Mouse (Mus musculus) MEL (cell line): ENCODE measurements around the gene Grb2. TPM values are rescaled to one million over a fixed set of nuclear protein-coding genes. Genes with fewer than 3 reads are reported as not detected.

Source experiments
- DNase-seq: peaks from one replicate; pipeline ENCODE4 v3.0.0; 2011; ENCODE audit warnings: low read depth, low spot score
- H3K27ac ChIP-seq: 2 replicates; pipeline ENCODE4 v1.5.1; 2012; ENCODE audit warnings: low read depth, mild to moderate bottlenecking, control low read depth, low read length, moderate library complexity; ENCODE audit not compliant: control insufficient read depth
- H3K27me3 ChIP-seq, 2 experiments: fragments of 150-350 bp in 1 of 2; sonication (generic) in 1 of 2; 2 replicates each; pipeline ENCODE4 v1.6.1; 2012; ENCODE audit warnings: low read length in 2 of 2, mild to moderate bottlenecking in 2 of 2, improper control_type of control experiment in 1 of 2, moderate library complexity in 1 of 2; ENCODE audit not compliant: insufficient read depth in 2 of 2, control insufficient read depth in 1 of 2
- H3K36me3 ChIP-seq, 2 experiments: 2 replicates each; pipeline ENCODE4 v1.6.1; 2012 to 2014; ENCODE audit warnings: low read length in 2 of 2, improper control_type of control experiment in 1 of 2, inconsistent platforms in 1 of 2, mild to moderate bottlenecking in 1 of 2; ENCODE audit not compliant: insufficient read depth in 2 of 2, control insufficient read depth in 1 of 2
- H3K4me1 ChIP-seq, 2 experiments: fragments of 150-350 bp in 1 of 2; sonication (generic) in 1 of 2; 2 replicates each; pipeline ENCODE4 v1.6.1; 2012; ENCODE audit warnings: low read length in 2 of 2, improper control_type of control experiment in 1 of 2, mild to moderate bottlenecking in 1 of 2; ENCODE audit not compliant: insufficient read depth in 2 of 2, control insufficient read depth in 1 of 2
- H3K4me3 ChIP-seq, 2 experiments: fragments of 150-350 bp in 1 of 2; sonication (generic) in 1 of 2; 2 replicates each; pipeline ENCODE4 v1.5.1; 2012; ENCODE audit warnings: low read depth in 2 of 2, low read length in 2 of 2, mild to moderate bottlenecking in 2 of 2, moderate library complexity in 2 of 2, control low read depth in 1 of 2, improper control_type of control experiment in 1 of 2; ENCODE audit not compliant: control insufficient read depth in 1 of 2, insufficient read depth in 1 of 2
- H3K79me2 ChIP-seq: 2 replicates; pipeline ENCODE4 v1.6.1; 2012; ENCODE audit warnings: mild to moderate bottlenecking, low read length, moderate library complexity; ENCODE audit not compliant: control insufficient read depth, poor library complexity, insufficient read depth
- H3K9ac ChIP-seq: 2 replicates; pipeline ENCODE4 v1.6.1; 2012; ENCODE audit warnings: low read depth, mild to moderate bottlenecking, control low read depth, low read length, moderate library complexity; ENCODE audit not compliant: control insufficient read depth, poor library complexity, severe bottlenecking
- H3K9me3 ChIP-seq: fragments of 150-350 bp; sonication (generic); replicated peaks from 2 replicates; pipeline ENCODE4 v1.6.1; 2012; ENCODE audit warnings: mild to moderate bottlenecking, low read length, improper control_type of control experiment, moderate library complexity; ENCODE audit not compliant: insufficient read depth
- CTCF ChIP-seq, 3 experiments: IDR thresholded peaks in 2 of 3; conservative IDR thresholded peaks in 1 of 3; 2 replicates each; pipeline ENCODE4 v1.5.1; 2011 to 2012; ENCODE audit warnings: low read length in 3 of 3, low read depth in 2 of 3, mild to moderate bottlenecking in 2 of 3, improper control_type of control experiment in 1 of 3, inconsistent platforms in 1 of 3, mixed read lengths in 1 of 3, moderate library complexity in 1 of 3; ENCODE audit not compliant: control insufficient read depth in 1 of 3, insufficient read depth in 1 of 3, poor library complexity in 1 of 3, severe bottlenecking in 1 of 3
- E2F4 ChIP-seq: IDR thresholded peaks from 2 replicates; pipeline ENCODE4 v1.6.1; 2011; ENCODE audit warnings: low read depth, low read length, improper control_type of control experiment, borderline replicate concordance
- GABPA ChIP-seq: IDR thresholded peaks from 2 replicates; pipeline ENCODE4 v1.6.1; 2012; ENCODE audit warnings: low read depth, mild to moderate bottlenecking, inconsistent platforms, low read length, improper control_type of control experiment, moderate library complexity
- GATA1 ChIP-seq: IDR thresholded peaks from 2 replicates; pipeline ENCODE4 v1.6.1; 2011; ENCODE audit warnings: low read depth, low read length, improper control_type of control experiment
- MAFK ChIP-seq: IDR thresholded peaks from 2 replicates; pipeline ENCODE4 v1.6.1; 2011; ENCODE audit warnings: low read depth, mild to moderate bottlenecking, low read length, improper control_type of control experiment, borderline replicate concordance
- MAZ ChIP-seq: IDR thresholded peaks from 2 replicates; pipeline ENCODE4 v1.6.1; 2012; ENCODE audit warnings: low read depth, mild to moderate bottlenecking, inconsistent platforms, low read length, improper control_type of control experiment
- MXI1 ChIP-seq: IDR thresholded peaks from 2 replicates; pipeline ENCODE4 v1.6.1; 2011; ENCODE audit warnings: mild to moderate bottlenecking, low read depth, low read length, improper control_type of control experiment
- MYC ChIP-seq: IDR thresholded peaks from 2 replicates; pipeline ENCODE4 v1.6.1; 2011; ENCODE audit warnings: low read depth, mild to moderate bottlenecking, low read length, improper control_type of control experiment, moderate library complexity
- NELFE ChIP-seq: IDR thresholded peaks from 2 replicates; pipeline ENCODE4 v1.6.1; 2011; ENCODE audit warnings: low read depth, low read length, improper control_type of control experiment
- POLR2AphosphoS2 ChIP-seq: IDR thresholded peaks from 2 replicates; pipeline ENCODE4 v1.6.1; 2011; ENCODE audit warnings: low read length, improper control_type of control experiment
- POLR2AphosphoS5 ChIP-seq: IDR thresholded peaks from 2 replicates; pipeline ENCODE4 v1.6.1; 2012; ENCODE audit warnings: low read depth, borderline replicate concordance, mild to moderate bottlenecking, inconsistent platforms, low read length, moderate library complexity, mixed read lengths
- RAD21 ChIP-seq: IDR thresholded peaks from 2 replicates; pipeline ENCODE4 v1.6.1; 2011; ENCODE audit warnings: mild to moderate bottlenecking, low read depth, low read length, improper control_type of control experiment
- SIN3A ChIP-seq: IDR thresholded peaks from 2 replicates; pipeline ENCODE4 v1.6.1; 2012; ENCODE audit warnings: low read length, improper control_type of control experiment, inconsistent platforms
- SMC3 ChIP-seq: IDR thresholded peaks from 2 replicates; pipeline ENCODE4 v1.6.1; 2011; ENCODE audit warnings: low read depth, low read length, improper control_type of control experiment
- USF1 ChIP-seq: IDR thresholded peaks from 2 replicates; pipeline ENCODE4 v1.6.1; 2014; ENCODE audit warnings: low read depth, mild to moderate bottlenecking, inconsistent platforms, low read length, improper control_type of control experiment, moderate library complexity
- ZMIZ1 ChIP-seq: IDR thresholded peaks from 2 replicates; pipeline ENCODE4 v1.6.1; 2012; ENCODE audit warnings: low read depth, mild to moderate bottlenecking, inconsistent platforms, low read length, improper control_type of control experiment, moderate library complexity
- ZNF384 ChIP-seq: IDR thresholded peaks from 2 replicates; pipeline ENCODE4 v1.6.1; 2012; ENCODE audit warnings: low read depth, mild to moderate bottlenecking, inconsistent platforms, low read length, improper control_type of control experiment
- polyA plus RNA-seq, 2 experiments: library from polyadenylated mRNA; stranded (reverse) in 1 of 2; unstranded in 1 of 2; fragments of >175 nt in 1 of 2; fragments of >200 nt in 1 of 2; gene quantifications; 2 replicates each; pipeline versions ENCODE4 v1.2.1 to v1.2.4; 2012; ENCODE audit warnings: low replicate concordance in 2 of 2, low read depth in 1 of 2; ENCODE audit not compliant: insufficient read length in 2 of 2, insufficient read depth in 1 of 2, missing spikeins in 1 of 2
- total RNA-seq: library from RNA; depleted of rRNA; stranded (reverse); fragments of 300-350 nt; gene quantifications from 2 replicates; pipeline ENCODE4 v1.2.3, GENCODE M21; 2012

The Grb2 gene
- total and polyA plus RNA-seq, 3 experiments = 75.3 to 261 TPM; not detected in 1

DNA sequence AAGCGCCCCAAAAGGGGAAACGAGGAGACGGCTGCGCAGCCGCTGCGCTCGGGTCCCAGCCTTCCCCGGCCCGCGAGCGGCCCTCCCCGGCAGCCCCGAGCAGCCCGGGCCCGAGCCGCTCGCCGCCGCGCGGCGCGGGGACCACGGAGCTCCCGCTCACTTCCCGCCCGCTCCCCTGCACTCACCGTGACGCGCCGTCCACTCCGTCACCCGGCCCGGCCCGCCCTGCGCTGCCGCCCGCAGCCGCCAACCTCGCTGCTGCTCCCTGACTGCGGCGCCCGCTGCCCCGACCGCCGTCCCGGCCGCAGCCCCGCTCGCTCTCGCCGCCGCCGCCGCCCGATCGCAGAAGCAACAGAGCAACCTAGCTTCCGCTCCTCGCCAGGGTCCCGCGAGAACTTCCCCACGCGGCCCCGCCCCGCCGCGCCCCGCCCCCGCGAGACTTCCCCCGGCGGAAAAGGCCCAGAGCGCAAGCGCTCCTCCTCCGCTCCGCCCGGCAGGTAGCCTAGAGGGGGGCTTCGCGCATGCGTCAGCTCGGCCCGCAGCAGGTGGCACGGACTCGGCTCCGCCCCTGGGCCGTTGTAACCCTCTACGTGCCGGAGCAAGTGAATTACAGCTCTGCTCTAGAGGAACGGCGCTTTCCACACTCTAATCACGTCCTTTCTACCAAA is at the start of gene Grb2 (continued):
- TF ChIP-seq NELFE = peak; percentile 81
- TF ChIP-seq E2F4 = no peak
- no peak for TF ChIP-seq GABPA
- TF ChIP-seq RAD21 = no peak

DNA sequence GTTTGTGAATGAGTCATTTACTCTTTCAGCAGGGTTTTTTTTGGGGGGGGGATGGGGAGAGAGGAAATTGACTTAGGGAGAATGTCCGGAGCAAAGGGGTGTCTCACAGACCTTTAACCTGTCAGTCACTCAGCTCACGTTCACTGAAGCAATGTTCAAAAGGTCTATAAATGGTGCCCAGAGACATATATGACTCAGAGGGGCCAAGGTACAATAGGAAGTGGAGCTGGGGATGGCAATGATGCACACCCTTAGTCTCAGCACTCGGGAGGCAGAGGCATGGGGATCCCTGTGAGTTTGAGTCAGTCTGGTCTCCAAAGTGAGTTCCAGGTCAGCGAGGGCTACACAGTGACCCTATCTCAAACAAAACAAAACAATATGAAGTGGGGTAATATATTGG is 45.1 kb upstream of the Grb2 start:
- no peak overlapping the region for H3K27ac ChIP-seq
- no peak for DNase-seq
- no peaks in the 10 kb centered on the region for H3K9me3 ChIP-seq
- no peaks in the 10 kb centered on the region for H3K79me2 ChIP-seq
- H3K36me3 ChIP-seq = no peaks in the 10 kb centered on the region
- H3K4me1 ChIP-seq = peaks cover 0 to 3% of the 10 kb centered on the region in 2 experiments; a peak in 1 of 4 replicates
- H3K4me3 ChIP-seq = no peak overlapping the region
- TF ChIP-seq MYC (no peak), GATA1 (no peak), MAZ (no peak), USF1 (no peak), SIN3A (no peak), POLR2AphosphoS5 (no peak), POLR2AphosphoS2 (no peak), MAFK (no peak), CTCF (IDR thresholded peaks at IDR 0.05 in 2 of 3, conservative IDR thresholded peaks at IDR 0.05 in 1 of 3; ENCODE audit: control insufficient read depth in 1 of 3, insufficient read depth in 1 of 3, low read depth in 2 of 3, low read length in 3 of 3, poor library complexity in 1 of 3, severe bottlenecking in 1 of 3) (no peak), MXI1 (no peak), ZNF384 (no peak)
- no peaks in the 10 kb centered on the region; a peak in 1 of 4 replicates for H3K27me3 ChIP-seq
- H3K9ac ChIP-seq = no peak overlapping the region

DNA sequence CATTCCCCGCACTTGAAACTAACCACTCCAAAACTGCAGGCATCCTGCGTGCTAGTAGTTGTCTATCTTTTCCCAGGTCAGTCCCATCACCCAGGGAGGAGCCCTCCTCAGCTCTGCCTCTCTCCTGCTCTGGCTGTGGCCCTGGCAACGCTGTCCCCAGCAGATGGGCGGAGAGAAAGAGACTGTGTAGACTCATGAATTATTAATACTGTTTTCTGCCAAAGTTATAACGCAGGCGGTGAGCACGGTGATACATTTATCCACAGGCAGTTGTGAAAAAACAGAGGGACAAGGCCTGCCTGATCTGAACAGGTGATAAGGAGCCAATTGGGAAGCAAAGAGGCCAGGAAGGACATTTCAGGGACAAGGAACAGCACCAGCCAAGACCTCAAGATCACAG is 44.3 kb upstream of the Grb2 start:
- TF ChIP-seq SMC3 = no peak
- no peak for TF ChIP-seq RAD21
- TF ChIP-seq ZMIZ1 = no peak
- H3K4me1 ChIP-seq = peaks cover 2 to 7% of the 10 kb centered on the region in 2 experiments; a peak in 3 of 4 replicates

More for the DNA sequence above, 44.3 kb upstream of the Grb2 start:
- Histone ChIP-seq H3K9ac (no peak overlapping the region), H3K36me3 (no peaks in the 10 kb centered on the region), H3K27ac (no peak overlapping the region), H3K9me3 (no peaks in the 10 kb centered on the region), H3K27me3 (no peaks in the 10 kb centered on the region; a peak in 1 of 4 replicates), H3K79me2 (no peaks in the 10 kb centered on the region), H3K4me3 (no peak overlapping the region)
- no peak for DNase-seq
